Mouse (Mus musculus): ENCODE measurements around the gene Col4a3. TPM values are rescaled to one million over a fixed set of nuclear protein-coding genes. Genes with fewer than 3 reads are reported as not detected.

Col4a3 gene
- total RNA-seq, 2 experiments from 2014 or later = 1.4 to 1.9 TPM

DNA sequence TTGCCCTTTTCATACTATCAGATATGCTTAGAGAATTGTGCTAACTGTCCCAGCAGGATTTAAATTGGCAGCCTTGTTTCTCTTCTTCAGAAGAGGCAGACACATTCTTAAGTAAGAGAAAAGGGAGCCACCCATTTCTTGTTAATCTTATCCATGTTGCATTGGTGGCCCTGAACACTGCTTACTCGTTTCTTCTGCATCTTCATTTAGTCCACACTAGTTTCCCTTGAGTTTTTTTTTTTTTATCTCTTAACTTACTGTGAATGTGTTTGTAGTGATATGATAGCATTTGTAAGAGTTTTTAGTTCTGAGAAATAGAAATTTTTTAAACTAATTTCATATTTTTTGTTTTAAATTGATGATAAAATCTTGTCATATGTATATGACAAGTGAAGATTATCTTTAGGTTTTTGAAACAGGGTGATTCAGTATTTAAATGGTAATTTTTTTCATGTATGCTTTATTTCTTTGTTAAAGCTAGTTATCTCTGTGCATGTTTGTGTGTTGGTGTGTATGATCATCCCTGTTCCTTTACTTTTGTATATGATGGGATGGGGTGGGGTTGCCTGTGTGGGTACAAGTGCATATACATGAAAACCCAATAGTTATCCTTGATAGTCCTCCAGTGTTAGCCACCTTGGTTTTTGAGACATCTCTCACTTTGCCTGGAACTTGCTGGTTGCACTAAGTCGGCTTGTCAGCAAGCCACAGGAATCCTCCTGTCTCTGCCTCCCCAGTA is 161.2 kb downstream of the Col4a3 start:
- no peak for DNase-seq
- intact Hi-C loops (cut with DNase I; ENCODE audit: low total_unique reads) = no loop called here

- intact Hi-C loops (cut with DNase I; ENCODE audit: low total_unique reads) = no loop called here
- no peak for DNase-seq
These were observed 172.8 kb downstream of the Col4a3 start for GRCm38 (mm10) chr1:82759520-82759919.

GRCm38 (mm10) chr1:82761454-82762169 is 174.9 kb downstream of the Col4a3 start:
- intact Hi-C loops (cut with DNase I; ENCODE audit: low total_unique reads) = no loop called here
- no peak for DNase-seq

- intact Hi-C loops (cut with DNase I; ENCODE audit: low total_unique reads) = no loop called here
These were observed 175.6 kb downstream of the Col4a3 start for GRCm38 (mm10) chr1:82762274-82762673.

DNA sequence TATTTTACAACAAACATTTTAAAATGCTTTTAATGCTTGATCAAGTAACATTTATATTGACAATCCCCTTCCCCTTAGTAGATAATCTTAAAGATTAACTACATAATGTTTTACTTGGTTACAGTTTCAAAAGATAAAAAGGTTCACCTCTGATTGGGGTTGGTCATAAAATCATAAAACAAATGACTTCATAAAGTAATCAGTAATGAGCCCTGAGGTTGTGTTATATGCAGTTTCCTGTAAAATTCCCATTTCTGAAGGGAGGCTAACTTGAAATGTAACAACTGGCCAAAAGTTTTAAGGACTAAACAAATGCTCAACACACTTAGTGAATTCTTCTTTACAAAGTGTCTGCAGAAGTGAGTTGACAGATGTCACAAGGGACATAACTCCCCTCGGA is 179.5 kb downstream of the Col4a3 start:
- no peak for DNase-seq
- intact Hi-C loops (cut with DNase I; ENCODE audit: low total_unique reads) = no loop called here

More at GRCm38 (mm10) chr1:82762274-82762673, 175.6 kb downstream of the Col4a3 start:
- DNase-seq = no peak

DNA sequence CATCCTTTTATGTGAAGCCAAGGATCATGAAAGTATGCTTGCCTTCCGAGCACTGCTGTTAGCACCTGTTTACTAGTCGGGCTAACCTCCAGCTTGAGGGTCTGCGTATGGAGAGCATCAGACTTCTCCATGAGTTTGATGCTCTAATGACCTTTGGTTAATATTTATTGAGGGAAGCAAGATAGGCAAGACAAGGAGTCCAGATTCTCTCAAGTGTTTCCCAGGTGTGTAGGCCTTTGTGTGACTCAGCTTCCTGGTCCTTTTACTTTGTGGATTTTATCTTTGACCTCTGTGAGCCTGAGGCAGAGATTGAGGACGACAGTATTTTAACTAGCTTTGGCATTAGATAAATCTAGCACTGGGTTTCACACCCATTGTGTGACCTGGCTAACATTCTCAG is 179.9 kb downstream of the Col4a3 start:
- intact Hi-C loops (cut with DNase I; ENCODE audit: low total_unique reads) = no loop called here
- no peak for DNase-seq

GRCm38 (mm10) chr1:82768269-82768668 is 181.5 kb downstream of the Col4a3 start, which contains the start of gene Tm4sf20:
Gene Tm4sf20 (minus strand): TSS chr1:82768461.
- no peak for DNase-seq
- intact Hi-C loops (cut with DNase I; ENCODE audit: low total_unique reads) = no loop called here

GRCm38 (mm10) chr1:82771022-82771586 is 184.4 kb downstream of the Col4a3 start, which contains the start of gene Gm47791:
Gene Gm47791 (minus strand): TSS chr1:82771243.
- intact Hi-C loops (cut with DNase I; ENCODE audit: low total_unique reads) = no loop called here

More at GRCm38 (mm10) chr1:82771022-82771586, 184.4 kb downstream of the Col4a3 start, which contains the start of gene Gm47791:
- DNase-seq = no peak

Other genes starting within 250 kb of the Col4a3 start
- 1 to 10 TPM; 2.1 to 2.6 TPM for gene Col4a4, start 72 bp upstream of the Col4a3 start, total RNA-seq (2021)
- gene Mff, start 138.0 kb downstream of the Col4a3 start, total RNA-seq (2021) = 100 to 1,000 TPM; 116 to 131 TPM
- gene Tm4sf20, start 181.5 kb downstream of the Col4a3 start, total RNA-seq (2021) = not detected
- gene Gm47791, start 184.3 kb downstream of the Col4a3 start, total RNA-seq (2021) = not detected